Mouse (Mus musculus): ENCODE results near the gene Rela.

DNA sequence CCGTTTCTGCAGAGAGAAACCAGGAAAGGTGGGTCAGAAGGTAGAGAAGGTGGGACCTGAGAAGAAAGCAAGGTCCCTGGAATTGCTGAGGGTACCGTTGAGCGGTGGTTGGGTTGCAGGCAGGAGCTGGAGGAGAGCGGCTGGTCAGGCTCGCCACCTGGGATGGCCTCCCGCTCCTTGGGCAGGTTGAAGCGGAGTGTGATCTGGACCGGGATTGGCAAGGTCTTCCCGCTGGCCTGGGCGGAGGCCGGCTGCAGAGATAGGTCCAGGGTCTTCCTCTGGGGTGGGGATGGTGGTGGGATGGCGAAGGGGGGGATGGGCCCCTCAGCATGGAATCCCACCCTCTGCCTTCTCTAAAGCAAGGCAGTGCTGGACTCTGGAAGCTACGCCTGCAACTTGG is 28.6 kb upstream of the Rela start:
- TF ChIP-seq CTCF (IDR thresholded peaks at IDR 0.05; ENCODE audit: low read depth) (no peak), EP300 (optimal IDR thresholded peaks at IDR 0.05) (no peak)

Measured in stomach, postnatal 0 days (tissue).